ENCODE assay signal across 21 mouse cellular contexts in the genomic region with DNA sequence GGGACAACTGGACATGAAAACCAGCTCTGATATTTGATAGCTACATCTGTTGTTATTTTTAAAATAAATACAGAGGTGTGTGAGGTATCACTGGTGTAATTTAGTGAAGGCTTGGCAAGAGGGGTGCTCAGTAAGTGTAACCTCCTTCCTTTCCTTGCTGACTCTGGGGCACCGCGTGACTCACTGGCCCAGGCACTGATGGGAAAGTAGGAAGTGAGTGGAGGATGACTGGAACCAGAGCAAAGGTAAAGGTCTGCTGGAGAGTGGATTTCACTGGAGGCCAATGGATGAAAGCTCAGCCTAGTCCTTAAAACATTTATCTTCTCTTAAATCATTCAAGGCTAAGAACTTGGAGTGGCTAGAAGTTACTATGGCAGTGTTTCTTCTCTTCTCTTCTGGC. TPM values are rescaled to one million over a fixed set of nuclear protein-coding genes. Genes with fewer than 3 reads are reported as not detected.
A peak's percentile ranks its signal among the peaks of the same experiment; 100 is the strongest.
DNase-seq lines count a peak whose midpoint lies in the region; ATAC-seq and TF ChIP-seq lines count a peak whose summit lies in the region.
"Had no signal": no experiment of that assay in that cellular context is flagged by ENCODE, and none has a peak within 500 bp of the region (broad histone marks: within the 10 kb centered on the region; RNA-seq: fewer than 3 reads in every experiment).

No protein-coding gene starts in this region.

- H3K4me3 ChIP-seq in heart, embryonic 11.5 days (ENCODE audit: low read depth, low read length) = no peak overlapping the region
- H3K4me3 ChIP-seq in kidney, adult 2 months (ENCODE audit: insufficient read depth, low read depth, low read length) = no peak overlapping the region
- H3K4me3 ChIP-seq in kidney, embryonic 14.5 days (ENCODE audit: low read length) = no peak overlapping the region
- no peak overlapping the region for H3K4me3 ChIP-seq in stomach, postnatal 0 days (ENCODE audit: low read depth, low read length)
- H3K4me3 ChIP-seq: embryonic facial prominence, embryonic 12.5 days; embryonic facial prominence, embryonic 15.5 days; gastrocnemius, adult 2 months; heart, adult 2 months; heart, embryonic 10.5 days; intestine, embryonic 15.5 days had no signal

- peaks cover 14% of the 10 kb centered on the region; the same call in 1 of the 2 replicates for H3K4me1 ChIP-seq in heart, embryonic 11.5 days (ENCODE audit: control insufficient read depth, insufficient read depth, low read length)
- H3K4me1 ChIP-seq in kidney, adult 2 months (ENCODE audit: control insufficient read depth, insufficient read depth, low read length) = no peaks in the 10 kb centered on the region; the same call in 1 of the 2 replicates
- H3K4me1 ChIP-seq in kidney, embryonic 14.5 days (ENCODE audit: control insufficient read depth, insufficient read depth, low read length) = no peaks in the 10 kb centered on the region
- no peaks in the 10 kb centered on the region for H3K4me1 ChIP-seq in stomach, postnatal 0 days (replicated peaks; ENCODE audit: control insufficient read depth, insufficient read depth)
- H3K4me1 ChIP-seq: embryonic facial prominence, embryonic 12.5 days; embryonic facial prominence, embryonic 15.5 days; intestine, embryonic 15.5 days had no signal

- 92% methylated on average over 2 of the region's 2 CpGs for WGBS in heart, embryonic 11.5 days (ENCODE audit: insufficient replicate concordance)
- WGBS in kidney, adult 2 months = 50% methylated on average over 2 of the region's 2 CpGs
- WGBS in kidney, embryonic 14.5 days = 78% methylated on average over 2 of the region's 2 CpGs
- 92% methylated on average over 2 of the region's 2 CpGs for WGBS in stomach, postnatal 0 days

- no peak for TF ChIP-seq CTCF in kidney, adult 2 months (conservative IDR thresholded peaks at IDR 0.05; ENCODE audit: insufficient read depth, insufficient read length, low read depth, low read length)
- no peak for TF ChIP-seq CTCF in stomach, postnatal 0 days (IDR thresholded peaks at IDR 0.05; ENCODE audit: low read depth)

- no peaks in the 10 kb centered on the region for H3K27me3 ChIP-seq in heart, embryonic 11.5 days (ENCODE audit: control insufficient read depth, insufficient read depth, low read length)
- no peaks in the 10 kb centered on the region for H3K27me3 ChIP-seq in kidney, adult 2 months (replicated peaks; ENCODE audit: control insufficient read depth, insufficient read depth, low read length)
- H3K27me3 ChIP-seq in kidney, embryonic 14.5 days (ENCODE audit: control insufficient read depth, insufficient read depth, low read length) = no peaks in the 10 kb centered on the region
- no peaks in the 10 kb centered on the region for H3K27me3 ChIP-seq in stomach, postnatal 0 days (ENCODE audit: control insufficient read depth, insufficient read depth, low read length)
- H3K27me3 ChIP-seq: embryonic facial prominence, embryonic 12.5 days; embryonic facial prominence, embryonic 15.5 days; intestine, embryonic 15.5 days had no signal

- H3K9ac ChIP-seq in heart, embryonic 11.5 days (ENCODE audit: low read depth, low read length) = no peak overlapping the region
- no peak overlapping the region for H3K9ac ChIP-seq in kidney, embryonic 14.5 days (ENCODE audit: low read depth, low read length)
- no peak overlapping the region for H3K9ac ChIP-seq in stomach, postnatal 0 days (ENCODE audit: low read length)
- H3K9ac ChIP-seq: embryonic facial prominence, embryonic 12.5 days; embryonic facial prominence, embryonic 15.5 days; forebrain, postnatal 0 days; hindbrain, embryonic 14.5 days; intestine, embryonic 15.5 days had no signal

- TF ChIP-seq EP300 in stomach, postnatal 0 days (optimal IDR thresholded peaks at IDR 0.05) = no peak

- DNase-seq in heart, adult 11 months = peak; percentile 78
- peak; percentile 31 for DNase-seq in kidney, adult 2 months
- DNase-seq in 3T3-L1 (ENCODE audit: low read depth, low spot score) = peak; percentile 25
- no peak for DNase-seq in stomach, postnatal 0 days (ENCODE audit: low spot score)
- DNase-seq in urinary bladder, adult 2 months (ENCODE audit: low spot score) = no peak
- DNase-seq: adrenal gland, adult 8-10 months; adrenal gland, postnatal 25 days; cerebellum, adult 9-11 months; forebrain, postnatal 0 days; gastrocnemius, adult 2 months; gastrocnemius, postnatal 14 days; heart, adult 2 months had no signal

- peaks cover 5% of the 10 kb centered on the region; the same call in 1 of the 2 replicates for H3K36me3 ChIP-seq in heart, embryonic 11.5 days (ENCODE audit: control insufficient read depth, insufficient read depth, low read length)
- H3K36me3 ChIP-seq in kidney, adult 2 months (ENCODE audit: control insufficient read depth, insufficient read depth, low read length) = peaks cover 2% of the 10 kb centered on the region; the same call in 1 of the 2 replicates
- peaks cover 34% of the 10 kb centered on the region for H3K36me3 ChIP-seq in kidney, embryonic 14.5 days (ENCODE audit: control insufficient read depth, insufficient read depth, low read length)
- peaks cover 2% of the 10 kb centered on the region; the same call in 1 of the 2 replicates for H3K36me3 ChIP-seq in stomach, postnatal 0 days (ENCODE audit: control insufficient read depth, insufficient read depth, low read length)

- H3K4me2 ChIP-seq in heart, embryonic 11.5 days = no peak overlapping the region
- H3K4me2 ChIP-seq in kidney, embryonic 14.5 days (replicated peaks; ENCODE audit: low read depth, low read length) = no peak overlapping the region
- H3K4me2 ChIP-seq in stomach, postnatal 0 days (replicated peaks; ENCODE audit: low read depth) = no peak overlapping the region
- H3K4me2 ChIP-seq: embryonic facial prominence, embryonic 12.5 days; embryonic facial prominence, embryonic 15.5 days; hindbrain, embryonic 14.5 days; intestine, embryonic 15.5 days had no signal

- no peaks in the 10 kb centered on the region for H3K9me3 ChIP-seq in heart, embryonic 11.5 days (replicated peaks; ENCODE audit: control insufficient read depth, low read length)
- no peaks in the 10 kb centered on the region for H3K9me3 ChIP-seq in kidney, embryonic 14.5 days (ENCODE audit: control insufficient read depth, low read length)
- H3K9me3 ChIP-seq in stomach, postnatal 0 days (ENCODE audit: control insufficient read depth, low read length) = no peaks in the 10 kb centered on the region
- H3K9me3 ChIP-seq: embryonic facial prominence, embryonic 12.5 days; embryonic facial prominence, embryonic 15.5 days; heart, embryonic 10.5 days; intestine, embryonic 15.5 days had no signal

- ATAC-seq in heart, embryonic 11.5 days (replicated peaks; ENCODE audit: insufficient number of reproducible peaks, low FRiP score, low TSS enrichment) = no peak
- no peak for ATAC-seq in kidney, embryonic 14.5 days (ENCODE audit: low FRiP score, low TSS enrichment)
- ATAC-seq in stomach, postnatal 0 days (ENCODE audit: low FRiP score, low TSS enrichment) = peak; percentile 54; the same call in 1 of the 2 replicates
- ATAC-seq: CD4-positive, CD25-positive, alpha-beta regulatory T cell, adult 4 months; forebrain, embryonic 14.5 days; forebrain, postnatal 0 days; intestine, embryonic 15.5 days had no signal

- no peak for TF ChIP-seq POLR2A in kidney, adult 2 months (IDR thresholded peaks at IDR 0.05; ENCODE audit: low read depth, low read length)

- H3K27ac ChIP-seq in heart, embryonic 11.5 days (ENCODE audit: low read depth, low read length) = no peak overlapping the region
- H3K27ac ChIP-seq in kidney, adult 2 months (ENCODE audit: insufficient read depth, low read depth, low read length) = no peak overlapping the region
- no peak overlapping the region for H3K27ac ChIP-seq in kidney, embryonic 14.5 days (ENCODE audit: low read depth, low read length)
- H3K27ac ChIP-seq in stomach, postnatal 0 days (replicated peaks) = no peak overlapping the region
- H3K27ac ChIP-seq: embryonic facial prominence, embryonic 12.5 days; embryonic facial prominence, embryonic 15.5 days; heart, adult 2 months; heart, embryonic 10.5 days; hindbrain, embryonic 14.5 days; intestine, embryonic 15.5 days had no signal

RNA-seq across cellular contexts. Expression of a gene that starts 21.3 kb away (rescaled TPM):
- 1.3 and 2.4 TPM in 2 replicates for polyA plus RNA-seq in heart, embryonic 11.5 days (2014; fragmentation: Nextera tagmentation; extraction: Ambion mirVana)
- polyA plus RNA-seq in kidney, adult 2 months (2012; rRNA removed) = 7.6 and 10.5 TPM in 2 replicates
- polyA plus RNA-seq in kidney, embryonic 14.5 days (2014; fragmentation: Nextera tagmentation; extraction: Ambion mirVana) = 2.9 TPM in 2 replicates
- 4.5 and 5.7 TPM in 2 replicates for polyA plus RNA-seq in stomach, postnatal 0 days (2015; fragmentation: Nextera tagmentation; extraction: Ambion mirVana)
- 21.2 TPM in 2 replicates for polyA plus RNA-seq in urinary bladder, adult 2 months (2012; rRNA removed)

RNA-seq across cellular contexts. Expression of a gene that starts 55.7 kb away (rescaled TPM):
- 38.1 and 39.1 TPM in 2 replicates for polyA plus RNA-seq in heart, embryonic 11.5 days (2014; fragmentation: Nextera tagmentation; extraction: Ambion mirVana)
- 3.8 and 5.7 TPM in 2 replicates for polyA plus RNA-seq in kidney, adult 2 months (2012; rRNA removed)
- 1.6 and 1.8 TPM in 2 replicates for polyA plus RNA-seq in kidney, embryonic 14.5 days (2014; fragmentation: Nextera tagmentation; extraction: Ambion mirVana)
- 7.9 and 8.6 TPM in 2 replicates for polyA plus RNA-seq in stomach, postnatal 0 days (2015; fragmentation: Nextera tagmentation; extraction: Ambion mirVana)
- polyA plus RNA-seq in urinary bladder, adult 2 months (2012; rRNA removed) = 12.2 and 12.6 TPM in 2 replicates

Comparison
In these comparisons a context has a peak if more than half of its experiments do, and no peak if none do; other contexts are left out.
1. DNase-seq: peak in heart, adult 11 months (single experiment), kidney, adult 2 months (single experiment) and 3T3-L1 (single experiment); none in stomach, postnatal 0 days (single experiment) and urinary bladder, adult 2 months (single experiment).